Mouse (Mus musculus) neutrophil, adult 5-6 weeks (primary cell): ENCODE data around the gene Avil. TPM values are rescaled to one million over a fixed set of nuclear protein-coding genes. Genes with fewer than 3 reads are reported as not detected.
"Not testable (repeated sequence)": the region's sequence is repeated elsewhere in the genome, so short reads cannot be mapped to it uniquely, and the experiment has no call there.

Experiments used
- ATAC-seq: fragments of 151-379, 151-347 bp; 2 replicates; pipeline ENCODE4 v1.8.0; 2017; ENCODE audit warnings: mild to moderate bottlenecking, moderate TSS enrichment; ENCODE audit not compliant: insufficient number of reproducible peaks, poor library complexity, low FRiP score, severe bottlenecking; ENCODE audit errors: extremely low read depth
- total RNA-seq: library from RNA; stranded (forward); fragments of 200-1000 nt; gene quantifications from 2 replicates; pipeline ENCODE4 v1.2.3, GENCODE M21; 2017

Gene Avil
- total RNA-seq, 1 experiment from 2014 or later = 2.1 TPM

DNA sequence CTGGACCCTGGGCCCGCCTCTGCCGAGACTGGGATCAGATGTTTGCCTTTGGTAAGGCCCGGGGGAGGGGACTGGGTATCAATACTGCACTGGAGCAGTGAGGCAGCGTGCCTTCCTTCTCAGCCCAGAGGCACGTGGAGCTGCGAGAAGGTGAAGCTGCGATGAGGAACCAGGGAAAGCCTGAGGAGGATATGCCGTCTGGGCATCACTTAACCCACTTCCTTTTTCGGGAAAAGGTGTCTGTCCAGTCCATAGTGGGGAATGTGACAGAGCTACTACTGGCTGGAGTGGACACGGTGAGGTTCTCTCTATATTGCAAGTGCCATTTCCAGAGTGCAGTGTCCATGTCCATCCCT lies 49.6 kb downstream of the Avil start:
- ATAC-seq = no peak

DNA sequence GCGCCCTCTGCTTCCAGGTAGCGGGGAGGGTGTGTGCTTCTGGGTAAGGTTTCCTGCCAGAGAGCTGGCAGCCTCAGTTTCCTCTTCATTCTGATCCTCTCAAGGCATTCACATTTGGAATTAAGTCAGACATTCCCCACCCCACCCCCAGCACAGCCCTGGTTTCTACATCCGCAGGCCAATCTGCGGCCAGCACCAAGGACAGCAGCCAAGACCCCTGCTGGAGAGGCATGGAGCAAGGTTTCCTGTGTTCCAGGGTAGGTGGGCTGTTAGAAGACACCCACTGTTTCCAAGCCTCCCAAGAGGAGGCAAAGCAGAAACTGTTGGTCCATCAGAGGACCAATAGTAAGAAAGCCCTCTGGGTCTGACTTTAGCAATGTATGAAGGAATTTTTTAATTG lies 54.1 kb downstream of the Avil start:
- ATAC-seq = no peak

DNA sequence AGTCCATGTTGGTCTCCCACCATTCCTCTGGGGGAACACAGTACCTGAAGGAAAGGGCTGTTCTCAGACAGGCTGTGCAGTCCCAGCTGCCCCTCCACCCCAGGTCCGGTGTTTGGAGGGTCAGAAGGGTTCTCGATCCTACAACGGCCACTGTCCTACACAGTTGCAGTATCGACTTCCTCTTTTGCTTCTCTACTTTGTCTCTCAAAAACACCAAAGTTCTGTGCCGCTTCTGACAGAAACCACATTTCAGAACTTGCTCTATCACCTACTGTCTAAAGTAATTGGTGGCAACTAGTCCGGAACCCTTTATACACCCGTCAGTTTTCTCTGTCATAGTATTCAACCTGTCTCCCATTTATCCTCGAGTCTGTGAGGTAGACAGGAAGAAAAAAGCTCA lies 54.9 kb downstream of the Avil start:
- ATAC-seq = 0 out of 2 replicates have a peak, but pooled peaks have one; percentile 5

DNA sequence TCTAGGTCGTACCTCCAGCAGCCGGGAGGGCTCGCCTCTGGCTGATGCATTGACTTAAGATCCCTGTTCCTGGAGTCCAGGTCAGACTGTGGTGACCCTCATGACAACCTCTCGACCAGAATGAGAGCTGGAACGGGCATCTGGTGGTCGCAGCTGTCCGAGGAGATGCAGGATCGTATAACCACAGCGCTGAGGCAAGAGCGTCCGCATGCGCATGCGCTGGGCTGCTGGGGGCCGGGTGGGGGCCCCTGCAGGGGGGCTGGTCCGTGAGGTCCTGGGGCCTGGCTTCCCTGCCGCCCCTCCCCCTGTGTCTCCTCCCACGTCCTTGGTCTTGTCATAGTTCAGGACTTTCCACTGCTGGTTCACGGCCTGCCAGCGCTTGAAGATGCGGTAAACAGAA lies 56.0 kb downstream of the Avil start:
- ATAC-seq = no peak

DNA sequence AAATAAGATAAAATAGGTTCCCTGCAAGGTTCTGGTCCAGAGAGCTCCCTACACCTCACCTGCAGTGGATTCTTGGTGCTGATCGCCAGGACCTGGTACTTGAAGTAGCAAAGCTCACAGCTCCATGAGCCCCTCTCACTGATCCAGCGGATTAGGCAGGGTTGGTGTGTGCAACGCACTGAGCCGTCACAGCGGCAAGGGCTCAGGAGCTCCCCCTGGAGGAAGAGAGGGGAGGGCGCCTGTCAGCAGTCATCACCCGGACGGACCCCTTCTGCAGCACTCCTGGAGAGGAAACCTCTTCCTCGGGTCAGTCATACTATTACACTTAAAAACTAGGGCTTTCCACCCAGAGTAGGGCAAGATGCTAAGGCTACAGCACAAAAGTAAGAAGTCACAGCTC lies 57.7 kb downstream of the Avil start:
- peak; percentile 65 for ATAC-seq

DNA sequence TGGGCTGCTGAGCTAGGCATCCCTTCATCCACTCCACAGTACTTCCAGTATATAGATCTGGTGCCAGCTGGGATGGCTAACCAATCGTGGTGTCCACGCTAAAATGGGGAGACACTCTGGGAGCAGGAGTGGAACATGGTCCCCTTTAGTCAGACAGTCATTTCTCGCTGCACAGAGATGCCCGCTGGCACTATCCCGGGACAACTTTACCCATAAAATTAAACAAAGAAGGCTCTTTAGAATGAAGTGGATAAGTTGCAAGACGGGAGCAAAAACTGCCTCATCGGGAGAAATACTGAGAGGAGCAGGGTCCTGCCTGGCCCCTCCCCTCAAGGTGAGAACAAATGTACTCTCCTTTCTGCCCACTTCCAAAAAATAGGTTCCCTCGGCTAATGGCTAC lies 58.2 kb downstream of the Avil start:
- no peak for ATAC-seq

DNA sequence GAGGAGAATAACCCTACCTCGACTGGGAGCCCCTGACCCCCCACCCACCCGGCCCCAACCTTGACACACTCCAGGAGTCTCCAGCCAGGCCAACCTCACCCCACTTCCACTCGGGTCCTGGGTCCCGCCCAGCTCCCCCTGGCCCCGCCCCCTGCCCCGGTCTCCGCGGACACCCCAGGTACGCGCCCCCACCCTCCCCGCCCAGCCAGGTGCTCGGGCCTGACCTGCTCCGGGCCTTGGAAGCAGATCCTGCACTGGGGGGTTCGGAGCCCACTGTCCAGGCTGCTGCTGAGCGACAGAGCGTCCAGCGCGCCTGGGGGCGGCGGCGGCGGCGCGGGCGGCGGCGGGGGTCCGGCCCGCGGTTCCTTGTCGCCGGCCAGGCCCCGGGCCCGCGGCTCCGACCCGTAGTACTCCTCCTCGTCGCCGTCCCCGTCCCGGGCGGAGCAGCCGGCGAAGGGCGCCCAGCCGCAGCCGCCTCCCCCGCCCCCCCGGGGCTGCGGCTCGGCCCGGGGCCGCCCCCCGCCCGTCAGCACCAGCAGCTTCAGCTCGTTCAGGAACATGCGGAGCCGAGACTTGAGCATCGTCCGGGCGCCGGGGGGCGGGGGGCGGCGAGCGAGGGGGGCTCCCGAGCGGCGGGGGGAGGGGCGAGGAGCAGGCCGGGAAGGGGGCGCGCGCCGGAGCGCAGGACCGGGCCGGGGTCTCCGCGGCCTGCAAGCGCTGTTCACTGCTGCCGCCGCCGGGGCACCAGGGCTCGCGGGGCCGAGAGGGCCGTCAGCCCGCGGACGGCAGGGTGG lies 58.9 kb downstream of the Avil start:
- ATAC-seq = no peak

DNA sequence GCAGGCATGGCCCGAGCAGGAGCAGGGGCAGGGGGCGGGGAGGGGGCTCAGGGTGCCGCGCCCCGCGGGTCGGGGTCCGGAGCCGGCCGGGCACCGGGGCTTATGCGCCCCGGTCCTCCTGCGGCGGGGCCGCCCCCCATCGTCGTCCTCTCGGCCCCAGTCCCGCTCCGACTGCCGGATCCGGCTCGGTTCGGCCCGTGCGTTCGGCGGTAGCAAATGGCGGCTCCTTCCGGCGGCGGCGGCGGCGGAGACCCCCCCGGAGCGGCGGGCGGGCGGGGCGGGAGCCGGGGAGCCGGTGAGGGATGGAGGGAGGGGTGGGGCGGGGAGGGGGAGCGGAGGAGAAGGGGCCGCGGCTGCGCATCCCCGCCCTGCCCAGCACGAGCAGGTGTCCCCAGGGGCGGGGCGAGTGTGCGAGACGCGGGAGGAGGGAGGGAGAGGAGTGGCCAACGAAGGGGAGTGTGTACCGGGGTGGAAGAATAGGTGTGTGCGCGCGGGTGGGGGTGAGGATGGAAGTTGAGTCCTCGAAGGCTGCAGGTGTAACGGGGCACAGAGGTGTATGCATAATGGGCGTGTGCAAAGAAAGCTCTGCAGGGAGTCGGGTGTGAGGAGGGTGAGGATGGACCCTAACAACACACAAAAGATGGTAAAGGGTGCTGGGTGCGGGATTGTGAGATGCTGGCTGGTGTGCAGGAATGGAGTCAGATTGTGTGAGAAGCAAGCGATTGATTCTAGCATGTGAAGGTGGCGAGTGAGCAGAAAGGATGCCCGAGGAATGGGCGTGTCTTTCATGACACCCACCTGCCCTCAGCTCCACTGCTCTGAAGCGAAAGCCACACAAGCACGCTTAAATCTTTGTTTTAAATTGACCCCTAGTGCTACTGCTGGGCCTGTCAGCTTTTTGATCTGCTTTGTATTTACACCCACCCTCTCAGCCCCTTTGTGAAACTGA lies 59.7 kb downstream of the Avil start, which contains the start of gene March9:
March9 (minus strand) TSS at position 217 of the 949 bp plus-strand sequence.
- ATAC-seq = peak; percentile 32

DNA sequence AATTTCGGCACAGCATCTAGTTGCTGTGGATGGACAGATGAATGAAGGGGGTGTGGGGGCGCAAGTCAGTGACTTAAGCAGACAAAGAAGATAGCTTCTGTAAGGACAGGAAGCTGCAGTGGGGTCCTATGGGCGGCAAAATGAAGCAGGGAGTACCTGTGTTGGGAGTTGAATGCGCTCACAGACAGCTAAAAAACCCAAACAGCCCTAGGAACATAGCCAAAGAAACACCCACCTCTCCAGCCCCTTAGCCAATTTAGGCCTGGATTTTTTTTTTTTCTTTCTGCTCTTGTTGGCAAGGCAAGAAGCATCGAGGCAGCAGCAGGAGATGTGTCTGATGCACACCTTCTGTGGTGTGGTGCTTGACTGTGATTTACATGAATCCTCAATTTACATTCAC lies 60.6 kb downstream of the Avil start:
- no peak for ATAC-seq

DNA sequence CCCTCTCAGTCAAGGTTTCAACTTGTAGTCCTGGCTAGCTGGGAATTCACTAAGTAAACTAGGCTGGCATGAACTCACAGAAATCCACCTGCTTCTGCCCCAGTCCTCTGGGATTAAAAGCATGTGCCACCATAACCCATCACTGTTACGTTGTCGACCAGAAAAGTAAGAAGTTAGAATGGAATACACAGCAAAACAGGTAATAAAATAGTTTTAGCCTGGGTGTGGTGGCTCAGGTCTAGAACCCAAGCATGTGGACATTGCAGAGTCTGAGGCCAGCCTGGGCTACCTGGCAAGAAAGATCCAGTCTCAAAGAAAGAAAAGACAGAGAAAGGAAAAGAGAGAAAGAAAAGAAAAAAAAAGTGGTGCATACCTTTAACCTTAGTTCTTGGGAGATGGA lies 61.0 kb downstream of the Avil start:
- no peak for ATAC-seq

DNA sequence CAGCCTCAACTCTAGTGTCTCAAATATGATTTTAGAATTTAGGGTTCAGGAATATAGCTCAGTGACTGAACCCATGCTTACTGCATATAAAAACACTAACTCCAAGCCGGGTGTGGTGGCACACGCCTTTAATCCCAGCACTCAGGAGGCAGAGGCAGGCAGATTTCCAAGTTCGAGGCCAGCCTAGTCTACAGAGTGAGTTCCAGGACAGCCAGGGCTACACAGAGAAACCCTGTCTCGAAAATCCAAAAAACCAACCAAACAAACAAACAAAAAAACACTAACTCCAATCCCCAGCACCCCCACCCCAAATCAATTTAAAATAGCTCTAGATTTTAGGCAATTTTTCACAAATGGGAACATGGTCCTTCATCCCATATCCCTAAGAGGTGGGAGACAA lies 61.6 kb downstream of the Avil start:
- not testable (repeated sequence) for ATAC-seq

DNA sequence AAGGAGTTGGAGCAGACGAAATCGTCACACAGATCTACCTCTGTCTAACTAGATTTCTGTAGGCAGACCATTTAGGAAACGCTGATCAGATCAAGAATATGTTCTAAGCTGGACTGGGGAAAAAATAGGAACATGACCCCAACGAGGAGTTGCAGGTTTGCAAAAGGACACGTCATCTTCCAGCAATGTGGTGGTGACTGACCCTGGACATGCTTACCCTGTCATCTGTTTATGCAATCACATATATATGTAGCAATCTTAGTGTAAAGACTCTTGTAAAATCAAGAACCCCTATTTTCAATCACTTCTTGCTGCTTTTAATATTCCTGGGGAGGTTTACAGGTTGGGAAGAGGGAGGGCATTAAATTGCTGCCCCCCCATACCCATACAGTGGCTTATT lies 62.0 kb downstream of the Avil start:
- no peak for ATAC-seq

DNA sequence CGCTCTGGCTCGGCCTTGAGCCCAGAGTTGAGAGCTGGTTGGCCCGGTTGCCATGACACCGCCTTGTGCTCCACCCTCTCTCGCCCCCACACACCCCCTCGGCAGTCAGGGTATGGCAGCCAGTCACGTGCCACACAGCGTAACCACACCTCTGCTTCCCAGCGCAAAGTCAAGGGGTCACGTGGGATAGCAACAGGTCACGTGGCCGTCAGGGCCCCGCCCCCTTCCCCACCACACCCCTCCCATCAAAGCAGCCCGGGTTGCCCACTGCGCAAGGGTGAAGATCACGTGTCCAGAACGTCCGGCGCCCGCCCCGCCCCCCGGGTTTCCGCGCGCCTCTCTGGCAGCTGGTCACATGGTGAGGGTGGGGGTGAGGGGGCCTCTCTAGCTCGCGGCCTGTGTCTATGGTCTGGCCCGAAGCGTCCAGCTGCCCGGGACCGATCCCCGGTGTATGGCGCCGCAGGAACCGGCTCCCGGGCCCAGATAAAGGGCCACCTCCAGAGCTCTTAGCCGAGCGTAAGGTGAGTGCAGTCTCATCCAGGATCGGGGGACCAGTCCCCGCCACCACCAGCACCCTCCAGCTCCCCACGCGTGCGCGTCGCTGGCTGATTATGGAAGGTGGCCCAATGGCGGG lies 62.8 kb downstream of the Avil start, which contains the start of gene Cdk4:
Cdk4 (plus strand) TSS at position 296 of the 634 bp plus-strand sequence.
- ATAC-seq = peak; percentile 79

DNA sequence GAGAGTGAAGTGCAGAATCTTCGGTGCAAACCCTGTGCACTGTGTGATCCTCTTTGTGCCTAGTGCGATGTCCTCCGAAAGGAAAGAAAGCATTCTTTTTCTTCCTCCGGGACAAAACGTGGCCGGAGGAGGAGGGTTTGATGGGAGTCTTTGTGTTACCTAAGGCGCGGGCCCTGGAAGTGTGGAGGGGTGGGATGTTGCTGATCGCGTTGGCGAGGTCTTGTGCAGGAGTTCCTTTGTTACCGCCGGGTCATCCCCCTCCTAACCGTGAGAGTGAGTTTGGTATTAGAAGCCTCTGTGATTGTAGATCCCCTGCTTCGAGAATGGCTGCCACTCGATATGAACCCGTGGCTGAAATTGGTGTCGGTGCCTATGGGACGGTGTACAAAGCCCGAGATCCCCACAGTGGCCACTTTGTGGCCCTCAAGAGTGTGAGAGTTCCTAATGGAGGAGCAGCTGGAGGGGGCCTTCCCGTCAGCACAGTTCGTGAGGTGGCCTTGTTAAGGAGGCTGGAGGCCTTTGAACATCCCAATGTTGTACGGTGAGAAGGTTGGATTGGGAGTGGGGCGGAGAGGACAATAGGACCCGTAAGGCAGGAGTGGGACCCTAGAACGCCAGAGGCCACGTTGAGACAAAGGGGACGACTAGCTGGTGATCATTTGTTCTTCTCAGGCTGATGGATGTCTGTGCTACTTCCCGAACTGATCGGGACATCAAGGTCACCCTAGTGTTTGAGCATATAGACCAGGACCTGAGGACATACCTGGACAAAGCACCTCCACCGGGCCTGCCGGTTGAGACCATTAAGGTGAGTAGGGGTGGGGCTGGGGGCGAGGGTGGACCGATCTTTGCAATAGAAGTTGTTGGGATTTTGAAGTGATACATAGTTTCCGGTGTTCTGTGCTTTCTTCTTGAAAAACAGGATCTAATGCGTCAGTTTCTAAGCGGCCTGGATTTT lies 63.7 kb downstream of the Avil start:
- ATAC-seq = no peak

DNA sequence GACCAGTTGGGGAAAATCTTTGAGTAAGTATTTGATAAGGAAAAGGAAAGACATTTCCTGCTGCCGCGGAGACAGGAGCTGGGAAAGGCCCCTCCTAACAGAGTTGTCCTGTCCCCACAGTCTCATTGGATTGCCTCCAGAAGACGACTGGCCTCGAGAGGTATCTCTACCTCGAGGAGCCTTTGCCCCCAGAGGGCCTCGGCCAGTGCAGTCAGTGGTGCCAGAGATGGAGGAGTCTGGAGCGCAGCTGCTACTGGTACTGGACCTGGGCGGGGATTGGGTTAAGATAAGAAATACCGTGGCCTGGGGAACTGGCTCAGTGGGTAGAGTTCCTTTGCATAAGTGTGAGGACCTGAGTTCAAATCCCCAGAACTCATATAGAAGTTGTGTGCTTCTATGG lies 65.5 kb downstream of the Avil start:
- ATAC-seq = no peak

DNA sequence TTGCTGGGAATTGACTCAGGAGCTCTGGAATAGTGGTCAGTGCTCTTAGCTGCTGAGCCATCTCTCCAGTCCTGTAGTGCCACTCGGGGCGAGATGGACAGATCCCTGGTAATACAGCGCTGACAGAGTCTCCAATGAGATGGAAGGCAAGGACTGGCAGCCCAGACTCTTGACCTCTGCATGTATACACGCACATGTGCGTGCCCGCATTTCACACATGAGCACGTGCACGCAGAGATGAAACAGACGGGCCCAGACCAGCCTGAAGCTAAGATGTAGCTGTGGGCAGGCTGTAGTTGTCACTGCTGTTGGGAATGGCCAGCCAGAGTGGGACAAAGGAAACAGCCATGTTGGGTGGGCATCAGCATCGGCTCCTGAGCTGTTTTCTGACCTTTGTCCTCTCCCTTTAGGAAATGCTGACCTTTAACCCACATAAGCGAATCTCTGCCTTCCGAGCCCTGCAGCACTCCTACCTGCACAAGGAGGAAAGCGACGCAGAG lies 66.1 kb downstream of the Avil start:
- ATAC-seq = no peak

DNA sequence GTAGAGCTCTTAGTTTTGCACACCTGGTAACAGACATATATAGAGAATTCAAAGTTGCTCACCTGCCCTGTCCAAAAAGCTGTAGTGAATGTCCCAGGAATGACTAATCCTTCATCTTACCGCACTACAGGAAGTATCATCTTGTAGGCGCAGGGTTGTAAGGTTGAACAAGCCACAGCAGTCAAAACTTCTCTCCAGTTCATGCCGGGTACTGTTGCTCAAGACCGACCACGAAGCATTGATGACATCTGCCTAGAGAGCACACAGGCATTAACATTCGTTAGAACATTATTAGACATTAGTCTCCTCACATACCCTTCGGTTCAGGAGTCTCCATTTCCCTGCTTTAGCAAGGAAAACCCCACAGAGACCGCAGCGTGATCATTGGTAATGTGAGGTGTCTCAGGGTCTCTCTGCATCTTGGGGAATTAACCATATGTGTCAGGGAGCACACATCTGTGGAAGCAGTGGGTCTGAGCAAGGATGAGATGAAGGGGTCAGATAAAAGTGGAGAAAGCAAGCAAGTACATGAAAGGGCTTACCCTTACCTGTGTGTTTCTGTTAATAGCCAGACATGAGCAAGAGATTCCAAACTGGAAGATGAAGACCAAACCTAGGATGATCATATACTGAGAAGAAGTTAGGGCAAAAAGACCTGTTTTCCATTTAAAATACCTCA lies 68.0 kb downstream of the Avil start:
- ATAC-seq = no peak
